Mouse (Mus musculus): ENCODE results near the gene Spint3.
A peak's percentile ranks its signal among the peaks of the same experiment; 100 is the strongest.
"Not testable (repeated sequence)": the region's sequence is repeated elsewhere in the genome, so short reads cannot be mapped to it uniquely, and the experiment has no call there.

Spint3 gene

GRCm38 (mm10) chr2:164573359-164573758 is at the start of gene Spint3:
Spint3 (minus strand) TSS chr2:164573459.
- not testable (repeated sequence) for DNase-seq (ENCODE audit: extremely low read depth, low read depth)

- DNase-seq (ENCODE audit: extremely low read depth, low read depth), result no peak
Observed at GRCm38 (mm10) chr2:164621775-164622174, 48.5 kb upstream of the Spint3 start.

- no peak for DNase-seq (ENCODE audit: extremely low read depth, low read depth)
Observed at GRCm38 (mm10) chr2:164619050-164619449, 45.8 kb upstream of the Spint3 start.

- DNase-seq (ENCODE audit: extremely low read depth, low read depth), result no peak
Observed at GRCm38 (mm10) chr2:164615386-164615785, 42.1 kb upstream of the Spint3 start.

- DNase-seq (ENCODE audit: extremely low read depth, low read depth), result not testable (repeated sequence)
Observed at GRCm38 (mm10) chr2:164613471-164613870, 40.2 kb upstream of the Spint3 start, which contains the start of the genes Wfdc6b and Wfdc8. Wfdc6b (plus strand) TSS chr2:164613522. Wfdc8 (minus strand) TSS chr2:164613626.

GRCm38 (mm10) chr2:164608781-164609180 is 35.5 kb upstream of the Spint3 start:
- no peak for DNase-seq (ENCODE audit: extremely low read depth, low read depth)

- no peak for DNase-seq (ENCODE audit: extremely low read depth, low read depth)
Observed at GRCm38 (mm10) chr2:164604411-164604810, 31.2 kb upstream of the Spint3 start.

- DNase-seq (ENCODE audit: extremely low read depth, low read depth), result no peak
Observed at GRCm38 (mm10) chr2:164603482-164603881, 30.2 kb upstream of the Spint3 start.

GRCm38 (mm10) chr2:164600179-164600578 is 26.9 kb upstream of the Spint3 start:
- no peak for DNase-seq (ENCODE audit: extremely low read depth, low read depth)

- DNase-seq (ENCODE audit: extremely low read depth, low read depth), result no peak
Observed at GRCm38 (mm10) chr2:164593494-164593893, 20.2 kb upstream of the Spint3 start, which contains the start of gene Eppin. Eppin (minus strand) TSS chr2:164593594.

GRCm38 (mm10) chr2:164592014-164592413 is 18.8 kb upstream of the Spint3 start:
- DNase-seq (ENCODE audit: extremely low read depth, low read depth), result peak; percentile 9

- not testable (repeated sequence) for DNase-seq (ENCODE audit: extremely low read depth, low read depth)
Observed at GRCm38 (mm10) chr2:164585025-164585725, 11.9 kb upstream of the Spint3 start, which contains the start of gene Wfdc6a. Wfdc6a (minus strand) TSS chr2:164585447.

GRCm38 (mm10) chr2:164567460-164567859 is 5.8 kb downstream of the Spint3 start:
- no peak for DNase-seq (ENCODE audit: extremely low read depth, low read depth)

- no peak for DNase-seq (ENCODE audit: extremely low read depth, low read depth)
Observed at GRCm38 (mm10) chr2:164566997-164567396, 6.3 kb downstream of the Spint3 start.

GRCm38 (mm10) chr2:164564346-164564745 is 8.9 kb downstream of the Spint3 start:
- DNase-seq (ENCODE audit: extremely low read depth, low read depth), result no peak

- DNase-seq (ENCODE audit: extremely low read depth, low read depth), result no peak
Observed at GRCm38 (mm10) chr2:164563339-164564038, 9.8 kb downstream of the Spint3 start.

GRCm38 (mm10) chr2:164562391-164563188 is 10.7 kb downstream of the Spint3 start, which contains the start of gene Wfdc2:
Wfdc2 (plus strand) TSS chr2:164562413.
- no peak for DNase-seq (ENCODE audit: extremely low read depth, low read depth)

- no peak for DNase-seq (ENCODE audit: extremely low read depth, low read depth)
Observed at GRCm38 (mm10) chr2:164560106-164560505, 13.2 kb downstream of the Spint3 start.

GRCm38 (mm10) chr2:164558991-164559645 is 14.1 kb downstream of the Spint3 start:
- DNase-seq (ENCODE audit: extremely low read depth, low read depth), result no peak

GRCm38 (mm10) chr2:164558426-164558825 is 14.8 kb downstream of the Spint3 start:
- DNase-seq (ENCODE audit: extremely low read depth, low read depth), result no peak

GRCm38 (mm10) chr2:164551502-164551901 is 21.8 kb downstream of the Spint3 start:
- no peak for DNase-seq (ENCODE audit: extremely low read depth, low read depth)

Data from MEL-GATA-1-ER (cell line).